Mouse (Mus musculus) forebrain, embryonic 13.5 days (tissue): ENCODE measurements at regions not wholly inside any gene's neighbourhood (a gene's known extent, or its start where the extent isn't known, plus 50 kb on each side); places are given as distances from the start of the nearest gene placed in this dataset.

Experiments used
- ATAC-seq: fragments of 200-750 bp; cut with Nextera tagmentation; 2 replicates; pipeline ENCODE4 v1.8.0; 2017
- H3K27ac ChIP-seq: fragments of 300-500 bp; sonication (generic); 2 replicates; pipeline ENCODE4 v1.5.1; 2015; ENCODE audit warnings: inconsistent platforms, mild to moderate bottlenecking, moderate library complexity
- H3K27me3 ChIP-seq: fragments of 300-500 bp; sonication (generic); 2 replicates; pipeline ENCODE4 v1.6.1; 2015; ENCODE audit warnings: mild to moderate bottlenecking, inconsistent platforms
- H3K36me3 ChIP-seq: fragments of 300-500 bp; sonication (generic); 2 replicates; pipeline ENCODE4 v1.6.1; 2015; ENCODE audit warnings: mild to moderate bottlenecking, inconsistent platforms; ENCODE audit not compliant: poor library complexity, severe bottlenecking
- H3K4me1 ChIP-seq: fragments of 300-500 bp; sonication (generic); 2 replicates; pipeline ENCODE4 v1.6.1; 2015; ENCODE audit warnings: inconsistent platforms
- H3K4me2 ChIP-seq: fragments of 300-500 bp; sonication (generic); 2 replicates; pipeline ENCODE4 v1.6.1; 2015; ENCODE audit warnings: inconsistent platforms, mild to moderate bottlenecking, moderate library complexity
- H3K4me3 ChIP-seq: fragments of 300-500 bp; sonication (generic); 2 replicates; pipeline ENCODE4 v1.5.1; 2015; ENCODE audit warnings: mild to moderate bottlenecking, inconsistent platforms
- H3K9ac ChIP-seq: fragments of 300-500 bp; sonication (generic); 2 replicates; pipeline ENCODE4 v1.6.1; 2015; ENCODE audit warnings: mild to moderate bottlenecking, inconsistent platforms
- H3K9me3 ChIP-seq: fragments of 300-500 bp; sonication (generic); replicated peaks from 2 replicates; pipeline ENCODE4 v1.6.1; 2016; ENCODE audit warnings: inconsistent platforms
- WGBS: fragments of 180-500 bp; shearing (Covaris S2); methylation state at CpG from one replicate; pipeline ENCODE4 v1.1.7; 2015; 5-methylcytosine and 5-hydroxymethylcytosine counted together

GRCm38 (mm10) chr2:172779096-172779495 is 161.0 kb downstream of the Bmp7 start:
- Histone ChIP-seq H3K4me1 (no peaks in the 10 kb centered on the region), H3K9me3 (no peaks in the 10 kb centered on the region), H3K36me3 (no peaks in the 10 kb centered on the region), H3K27me3 (no peaks in the 10 kb centered on the region; the same call in 1 of the 2 replicates), H3K27ac (no peak overlapping the region), H3K4me2 (no peak overlapping the region), H3K4me3 (no peak overlapping the region), H3K9ac (no peak overlapping the region)
- ATAC-seq: no peak
- WGBS: 29% methylated on average over 5 of the region's 5 CpGs

GRCm38 (mm10) chr2:172782686-172783085 is 157.4 kb downstream of the Bmp7 start:
- 0 out of 2 replicates have a peak, but pooled peaks cover 2% of the 10 kb centered on the region for H3K4me1 ChIP-seq
- no peaks in the 10 kb centered on the region for H3K9me3 ChIP-seq
- ATAC-seq: no peak
- no peak overlapping the region for H3K9ac ChIP-seq
- H3K4me3 ChIP-seq: no peak overlapping the region
- 81% methylated on average over 10 of the region's 10 CpGs for WGBS
- no peak overlapping the region for H3K27ac ChIP-seq
- H3K27me3 ChIP-seq: peaks cover 25% of the 10 kb centered on the region
- no peak overlapping the region for H3K4me2 ChIP-seq
- no peaks in the 10 kb centered on the region for H3K36me3 ChIP-seq

- no peak for ATAC-seq
- H3K4me2 ChIP-seq: no peak overlapping the region
- no peak overlapping the region for H3K4me3 ChIP-seq
- H3K9ac ChIP-seq: no peak overlapping the region
- 68% methylated on average over 2 of the region's 2 CpGs for WGBS
- no peaks in the 10 kb centered on the region for H3K36me3 ChIP-seq
- peaks cover 51% of the 10 kb centered on the region for H3K27me3 ChIP-seq
- no peak overlapping the region for H3K27ac ChIP-seq
- H3K4me1 ChIP-seq: peaks cover 18% of the 10 kb centered on the region
- no peaks in the 10 kb centered on the region for H3K9me3 ChIP-seq
Observed at GRCm38 (mm10) chr2:172786297-172786696, 153.8 kb downstream of the Bmp7 start.

- Histone ChIP-seq H3K36me3 (no peaks in the 10 kb centered on the region), H3K27ac (no peak overlapping the region), H3K4me3 (0 out of 2 replicates have a peak overlapping the region, but pooled peaks have one; percentile 10), H3K4me1 (peaks cover 18% of the 10 kb centered on the region), H3K4me2 (peak overlapping the region; percentile 36), H3K27me3 (peaks cover 51% of the 10 kb centered on the region), H3K9ac (no peak overlapping the region), H3K9me3 (no peaks in the 10 kb centered on the region)
- ATAC-seq: no peak
- 36% methylated on average over 30 of the region's 30 CpGs for WGBS
Observed at GRCm38 (mm10) chr2:172787203-172787944, 152.7 kb downstream of the Bmp7 start.

GRCm38 (mm10) chr2:172789260-172789659 is 150.9 kb downstream of the Bmp7 start:
- Histone ChIP-seq H3K9me3 (no peaks in the 10 kb centered on the region), H3K27me3 (peaks cover 55% of the 10 kb centered on the region), H3K36me3 (no peaks in the 10 kb centered on the region), H3K9ac (peak overlapping the region; percentile 1), H3K27ac (no peak overlapping the region), H3K4me3 (no peak overlapping the region), H3K4me2 (peak overlapping the region; percentile 48), H3K4me1 (peaks cover 23% of the 10 kb centered on the region)
- WGBS: 8% methylated on average over 10 of the region's 10 CpGs
- ATAC-seq: peak; percentile 73

GRCm38 (mm10) chr2:172792555-172792954 is 147.6 kb downstream of the Bmp7 start:
- peaks cover 22% of the 10 kb centered on the region for H3K4me1 ChIP-seq
- no peak overlapping the region for H3K4me2 ChIP-seq
- H3K9me3 ChIP-seq: no peaks in the 10 kb centered on the region
- no peak for ATAC-seq
- no peak overlapping the region for H3K27ac ChIP-seq
- no peaks in the 10 kb centered on the region for H3K36me3 ChIP-seq
- H3K27me3 ChIP-seq: peaks cover 31% of the 10 kb centered on the region
- no peak overlapping the region for H3K9ac ChIP-seq
- H3K4me3 ChIP-seq: no peak overlapping the region
- WGBS: 57% methylated on average over 10 of the region's 10 CpGs

GRCm38 (mm10) chr2:172793991-172794390 is 146.1 kb downstream of the Bmp7 start:
- Histone ChIP-seq H3K27me3 (peaks cover 18% of the 10 kb centered on the region), H3K9me3 (no peaks in the 10 kb centered on the region), H3K4me3 (no peak overlapping the region), H3K27ac (no peak overlapping the region), H3K4me2 (no peak overlapping the region), H3K36me3 (no peaks in the 10 kb centered on the region), H3K9ac (no peak overlapping the region), H3K4me1 (peaks cover 15% of the 10 kb centered on the region)
- ATAC-seq: no peak
- WGBS: 77% methylated on average over 8 of the region's 8 CpGs

GRCm38 (mm10) chr2:172794771-172795170 is 145.3 kb downstream of the Bmp7 start:
- Histone ChIP-seq H3K27me3 (peaks cover 12% of the 10 kb centered on the region), H3K27ac (no peak overlapping the region), H3K9ac (no peak overlapping the region), H3K4me1 (peaks cover 7% of the 10 kb centered on the region; the same call in 1 of the 2 replicates), H3K36me3 (no peaks in the 10 kb centered on the region), H3K4me3 (no peak overlapping the region), H3K4me2 (no peak overlapping the region), H3K9me3 (no peaks in the 10 kb centered on the region)
- ATAC-seq: no peak
- WGBS: 82% methylated on average over 10 of the region's 10 CpGs

- Histone ChIP-seq H3K4me2 (no peak overlapping the region), H3K9me3 (no peaks in the 10 kb centered on the region), H3K27ac (no peak overlapping the region), H3K4me3 (no peak overlapping the region), H3K27me3 (peaks cover 5% of the 10 kb centered on the region; the same call in 1 of the 2 replicates), H3K4me1 (peaks cover 5% of the 10 kb centered on the region; the same call in 1 of the 2 replicates), H3K9ac (no peak overlapping the region), H3K36me3 (no peaks in the 10 kb centered on the region)
- ATAC-seq: no peak
- 66% methylated on average over 6 of the region's 6 CpGs for WGBS
Observed at GRCm38 (mm10) chr2:172796104-172796503, 144.0 kb downstream of the Bmp7 start.

- Histone ChIP-seq H3K4me3 (no peak overlapping the region), H3K36me3 (no peaks in the 10 kb centered on the region), H3K27me3 (peaks cover 5% of the 10 kb centered on the region; the same call in 1 of the 2 replicates), H3K27ac (no peak overlapping the region), H3K9me3 (no peaks in the 10 kb centered on the region), H3K4me1 (peaks cover 5% of the 10 kb centered on the region; the same call in 1 of the 2 replicates), H3K9ac (no peak overlapping the region), H3K4me2 (no peak overlapping the region)
- WGBS: 29% methylated on average over 6 of the region's 6 CpGs
- ATAC-seq: 0 out of 2 replicates have a peak, but pooled peaks have one; percentile 33
Observed at GRCm38 (mm10) chr2:172796955-172797354, 143.2 kb downstream of the Bmp7 start.

GRCm38 (mm10) chr2:172799951-172800350 is 140.2 kb downstream of the Bmp7 start:
- no peak for ATAC-seq
- Histone ChIP-seq H3K4me3 (no peak overlapping the region), H3K4me2 (no peak overlapping the region), H3K36me3 (no peaks in the 10 kb centered on the region), H3K9ac (no peak overlapping the region), H3K27me3 (no peaks in the 10 kb centered on the region), H3K4me1 (no peaks in the 10 kb centered on the region), H3K9me3 (0 out of 2 replicates have a peak, but pooled peaks cover 4% of the 10 kb centered on the region), H3K27ac (no peak overlapping the region)
- WGBS: 29% methylated on average over 10 of the region's 10 CpGs

GRCm38 (mm10) chr2:172800801-172801200 is 139.3 kb downstream of the Bmp7 start:
- WGBS: 71% methylated on average over 9 of the region's 9 CpGs
- no peaks in the 10 kb centered on the region for H3K27me3 ChIP-seq
- no peaks in the 10 kb centered on the region for H3K4me1 ChIP-seq
- H3K9me3 ChIP-seq: 0 out of 2 replicates have a peak, but pooled peaks cover 4% of the 10 kb centered on the region
- H3K4me3 ChIP-seq: no peak overlapping the region
- no peak overlapping the region for H3K27ac ChIP-seq
- no peak for ATAC-seq
- no peak overlapping the region for H3K4me2 ChIP-seq
- H3K9ac ChIP-seq: no peak overlapping the region
- H3K36me3 ChIP-seq: no peaks in the 10 kb centered on the region
